Mouse (Mus musculus) forebrain, embryonic 16.5 days (tissue): Measurements from ENCODE around the gene Coro7. TPM values are rescaled to one million over a fixed set of nuclear protein-coding genes. Genes with fewer than 3 reads are reported as not detected.

ENCODE experiments used
- ATAC-seq: fragments of 200-750 bp; cut with Nextera tagmentation; 2 replicates; pipeline ENCODE4 v1.8.0; 2017; ENCODE audit warnings: mild to moderate bottlenecking, moderate library complexity
- H3K27ac ChIP-seq: fragments of 300-500 bp; sonication (generic); 2 replicates; pipeline ENCODE4 v1.5.1; 2014; ENCODE audit warnings: low read length, control low read depth
- H3K27me3 ChIP-seq: fragments of 300-500 bp; sonication (generic); replicated peaks from 2 replicates; pipeline ENCODE4 v1.6.1; 2014; ENCODE audit warnings: low read length; ENCODE audit not compliant: control insufficient read depth, insufficient read depth
- H3K36me3 ChIP-seq: fragments of 300-500 bp; sonication (generic); 2 replicates; pipeline ENCODE4 v1.6.1; 2014; ENCODE audit not compliant: control insufficient read depth, insufficient read depth
- H3K4me1 ChIP-seq: fragments of 300-500 bp; sonication (generic); replicated peaks from 2 replicates; pipeline ENCODE4 v1.6.1; 2014; ENCODE audit warnings: low read length; ENCODE audit not compliant: control insufficient read depth, insufficient read depth
- H3K4me2 ChIP-seq: fragments of 300-500 bp; sonication (generic); 2 replicates; pipeline ENCODE4 v1.6.1; 2014; ENCODE audit warnings: mild to moderate bottlenecking, low read length, control low read depth
- H3K4me3 ChIP-seq: fragments of 300-500 bp; sonication (generic); replicated peaks from 2 replicates; pipeline ENCODE4 v1.5.1; 2014; ENCODE audit warnings: mild to moderate bottlenecking, low read length, control low read depth
- H3K9ac ChIP-seq: fragments of 300-500 bp; sonication (generic); replicated peaks from 2 replicates; pipeline ENCODE4 v1.6.1; 2014; ENCODE audit warnings: low read depth, low read length, control low read depth
- H3K9me3 ChIP-seq: fragments of 300-500 bp; sonication (generic); 2 replicates; pipeline ENCODE4 v1.6.1; 2016; ENCODE audit warnings: low read length; ENCODE audit not compliant: control insufficient read depth
- whole genome bisulfite sequencing: fragments of 180-500 bp; shearing (Covaris S2); extraction: QIAGEN DNeasy Blood & Tissue Kit; methylation state at CpG from one replicate; pipeline ENCODE4 v1.1.7; 2014; 5-methylcytosine and 5-hydroxymethylcytosine counted together
- polyA plus RNA-seq: library from polyadenylated mRNA; unstranded; fragments of >200 nt; fragmentation: Nextera tagmentation; extraction: Ambion mirVana; gene quantifications from 2 replicates; pipeline ENCODE4 v1.2.1, GENCODE M21; 2015

The Coro7 gene
- polyA plus RNA-seq, 1 experiment from 2014 or later, result 32.6 TPM

- WGBS, result 52% methylated on average over 7 of the region's 7 CpGs
- H3K4me3 ChIP-seq, result no peak overlapping the region
- no peaks in the 10 kb centered on the region for H3K9me3 ChIP-seq
- no peaks in the 10 kb centered on the region for H3K36me3 ChIP-seq
- H3K9ac ChIP-seq, result 0 out of 2 replicates have a peak overlapping the region, but pooled peaks have one; percentile 20
- no peak for ATAC-seq
- H3K27ac ChIP-seq, result 0 out of 2 replicates have a peak overlapping the region, but pooled peaks have one; percentile 45
- H3K4me2 ChIP-seq, result peak overlapping the region; percentile 91; the same call in 1 of the 2 replicates
- peaks cover 61% of the 10 kb centered on the region for H3K4me1 ChIP-seq
- no peaks in the 10 kb centered on the region for H3K27me3 ChIP-seq
These were observed 82.3 kb downstream of the Coro7 start for GRCm38 (mm10) chr16:4597296-4597695.

- no peaks in the 10 kb centered on the region for H3K27me3 ChIP-seq
- 0 out of 2 replicates have a peak overlapping the region, but pooled peaks have one; percentile 45 for H3K27ac ChIP-seq
- no peaks in the 10 kb centered on the region for H3K9me3 ChIP-seq
- no peak for ATAC-seq
- no peak overlapping the region for H3K4me3 ChIP-seq
- WGBS, result 27% methylated on average over 2 of the region's 2 CpGs
- H3K4me1 ChIP-seq, result peaks cover 57% of the 10 kb centered on the region
- 0 out of 2 replicates have a peak overlapping the region, but pooled peaks have one; percentile 20 for H3K9ac ChIP-seq
- peak overlapping the region; percentile 91; the same call in 1 of the 2 replicates for H3K4me2 ChIP-seq
- no peaks in the 10 kb centered on the region for H3K36me3 ChIP-seq
These were observed 82.7 kb downstream of the Coro7 start for GRCm38 (mm10) chr16:4596836-4597235.

DNA sequence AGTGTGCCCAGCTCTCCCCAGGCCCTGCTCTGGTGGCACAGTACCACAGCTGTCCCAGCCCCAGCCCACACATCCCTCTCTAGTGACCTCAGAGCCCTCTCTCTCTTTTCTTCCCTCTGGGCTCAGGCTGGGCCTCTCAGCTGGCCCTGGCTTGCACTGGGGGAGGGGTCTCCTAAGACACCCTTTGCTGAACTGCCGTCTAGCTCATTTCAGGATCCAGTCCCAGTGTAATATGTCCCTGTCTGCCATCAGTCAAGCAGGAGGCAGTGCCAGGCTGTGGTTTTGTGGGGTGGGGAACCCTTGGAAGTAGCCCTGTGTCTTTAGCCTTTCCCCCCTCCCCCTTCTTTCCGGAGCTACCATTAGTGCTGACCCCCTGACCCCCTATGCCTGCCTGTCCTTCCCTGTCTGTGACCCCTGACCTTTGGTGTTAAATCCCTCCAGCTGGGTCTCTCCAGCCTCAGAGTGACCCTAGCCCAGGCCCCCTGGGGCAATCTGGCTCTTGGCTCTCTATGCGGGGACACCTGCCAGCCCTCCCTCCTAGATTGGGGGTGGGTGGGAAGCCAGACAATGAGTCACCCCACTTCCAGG, 83.3 kb downstream of the Coro7 start:
- peak overlapping the region; percentile 83 for H3K9ac ChIP-seq
- no peaks in the 10 kb centered on the region for H3K36me3 ChIP-seq
- H3K27ac ChIP-seq, result peak overlapping the region; percentile 61; the same call in 1 of the 2 replicates
- H3K27me3 ChIP-seq, result no peaks in the 10 kb centered on the region
- 0 out of 2 replicates have a peak, but pooled peaks have one; percentile 5 for ATAC-seq
- H3K9me3 ChIP-seq, result no peaks in the 10 kb centered on the region
- H3K4me2 ChIP-seq, result peak overlapping the region; percentile 91
- H3K4me1 ChIP-seq, result peaks cover 57% of the 10 kb centered on the region
- H3K4me3 ChIP-seq, result peak overlapping the region; percentile 57
- WGBS, result 7% methylated on average over 3 of the region's 3 CpGs

- no peak for ATAC-seq
- Histone ChIP-seq H3K9me3 (no peaks in the 10 kb centered on the region), H3K27ac (peak overlapping the region; percentile 91), H3K4me1 (peaks cover 57% of the 10 kb centered on the region), H3K27me3 (no peaks in the 10 kb centered on the region), H3K4me2 (peak overlapping the region; percentile 91), H3K36me3 (no peaks in the 10 kb centered on the region; the same call in 1 of the 2 replicates), H3K9ac (peak overlapping the region; percentile 83), H3K4me3 (peak overlapping the region; percentile 57)
- WGBS, result 0% methylated on average over 5 of the region's 5 CpGs
These were observed 84.0 kb downstream of the Coro7 start for GRCm38 (mm10) chr16:4595527-4595963.

GRCm38 (mm10) chr16:4594814-4595526, 84.6 kb downstream of the Coro7 start:
- peak overlapping the region; percentile 83 for H3K9ac ChIP-seq
- peak; percentile 54 for ATAC-seq
- H3K36me3 ChIP-seq, result no peaks in the 10 kb centered on the region; the same call in 1 of the 2 replicates
- peaks cover 57% of the 10 kb centered on the region for H3K4me1 ChIP-seq
- H3K4me2 ChIP-seq, result peak overlapping the region; percentile 91
- 0% methylated on average over 43 of the region's 52 CpGs for WGBS
- H3K9me3 ChIP-seq, result no peaks in the 10 kb centered on the region
- H3K4me3 ChIP-seq, result peak overlapping the region; percentile 57
- H3K27ac ChIP-seq, result peak overlapping the region; percentile 91
- H3K27me3 ChIP-seq, result no peaks in the 10 kb centered on the region

DNA sequence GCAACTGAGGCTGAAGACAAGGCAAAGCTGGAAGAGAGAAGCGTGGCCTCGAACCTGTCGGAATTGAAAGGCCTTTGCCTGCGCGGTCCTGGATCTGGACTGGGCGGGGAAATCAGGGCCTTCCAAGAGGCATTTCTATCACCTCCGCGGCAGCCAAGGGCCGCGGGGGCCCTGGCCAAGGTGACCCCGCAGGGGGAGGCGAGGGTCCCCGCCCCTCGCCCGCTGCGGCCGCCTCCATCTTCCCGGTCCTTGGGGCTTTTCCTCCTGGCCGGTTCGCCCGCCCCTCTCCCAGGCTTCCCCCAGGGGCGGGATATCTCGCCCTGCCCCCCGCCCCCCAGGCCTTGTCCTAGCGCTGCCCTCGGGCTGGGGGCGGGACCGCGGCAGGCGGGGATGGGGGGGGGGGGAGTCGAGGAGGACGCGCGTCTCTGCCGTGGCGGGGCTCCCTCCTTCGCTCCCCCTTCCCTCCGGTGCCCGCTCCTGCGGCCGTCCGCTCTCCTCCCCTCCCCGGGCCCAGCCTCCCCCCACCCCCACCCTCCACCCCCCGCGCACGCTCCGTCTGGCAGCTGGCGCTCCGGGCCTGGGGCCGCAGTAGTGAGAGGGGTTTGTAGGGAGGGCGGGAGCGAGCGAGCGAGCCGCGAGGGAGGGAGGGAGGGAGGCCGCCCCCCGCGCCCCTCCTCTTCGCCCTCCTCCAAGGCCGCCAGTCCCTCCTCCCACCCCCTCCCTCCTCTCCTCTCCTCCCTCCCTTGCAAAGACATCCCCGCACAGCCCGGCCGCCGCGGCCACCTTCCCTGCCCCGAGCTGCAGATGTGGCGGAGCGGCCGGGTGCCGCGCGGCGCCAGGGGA, 85.4 kb downstream of the Coro7 start, which contains the start of gene Glis2:
Gene Glis2, plus strand, starts transcription at position 743 of the 843 bp plus-strand sequence.
- H3K4me1 ChIP-seq, result peaks cover 56% of the 10 kb centered on the region
- peak within 1 kb of the TSS; percentile 91 for H3K4me2 ChIP-seq
- no peaks in the 10 kb centered on the region; the same call in 1 of the 2 replicates for H3K36me3 ChIP-seq
- H3K27me3 ChIP-seq, result no peaks in the 10 kb centered on the region
- peak within 1 kb of the TSS; percentile 91 for H3K27ac ChIP-seq
- ATAC-seq, result peak; percentile 81
- H3K4me3 ChIP-seq, result peak within 1 kb of the TSS; percentile 57
- no peaks in the 10 kb centered on the region for H3K9me3 ChIP-seq
- 2% methylated on average over 21 of the region's 74 CpGs for WGBS
- peak within 1 kb of the TSS; percentile 83 for H3K9ac ChIP-seq

GRCm38 (mm10) chr16:4592909-4593875, 86.4 kb downstream of the Coro7 start:
- H3K4me1 ChIP-seq, result peaks cover 46% of the 10 kb centered on the region
- H3K27ac ChIP-seq, result peak overlapping the region; percentile 91
- H3K9ac ChIP-seq, result peak overlapping the region; percentile 83
- peak overlapping the region; percentile 91 for H3K4me2 ChIP-seq
- 12% methylated on average over 32 of the region's 32 CpGs for WGBS
- no peaks in the 10 kb centered on the region; the same call in 1 of the 2 replicates for H3K36me3 ChIP-seq
- H3K4me3 ChIP-seq, result peak overlapping the region; percentile 57
- ATAC-seq, result peak; percentile 9; the same call in 1 of the 2 replicates
- H3K27me3 ChIP-seq, result no peaks in the 10 kb centered on the region
- no peaks in the 10 kb centered on the region for H3K9me3 ChIP-seq

DNA sequence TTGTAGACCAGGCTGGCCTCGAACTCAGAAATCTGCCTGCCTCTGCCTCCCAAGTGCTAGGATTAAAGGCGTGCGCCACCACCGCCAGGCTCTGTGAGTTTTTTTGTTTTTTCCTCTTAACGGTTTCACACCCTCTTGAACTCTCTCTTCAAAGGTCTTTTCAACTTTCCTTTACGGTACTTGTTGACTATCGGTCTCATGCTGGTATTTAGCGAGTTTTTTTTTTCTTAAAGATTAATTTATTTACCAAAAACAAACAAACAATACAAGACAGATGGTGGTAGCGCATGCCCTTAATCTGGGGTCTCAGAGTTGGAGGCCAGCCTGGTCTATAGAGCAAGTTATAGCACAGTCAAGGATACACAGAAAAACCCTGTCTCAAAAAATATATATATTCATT, 89.3 kb downstream of the Coro7 start:
- Histone ChIP-seq H3K4me1 (peaks cover 32% of the 10 kb centered on the region), H3K27me3 (no peaks in the 10 kb centered on the region), H3K4me2 (no peak overlapping the region), H3K9me3 (no peaks in the 10 kb centered on the region), H3K27ac (no peak overlapping the region), H3K9ac (no peak overlapping the region), H3K36me3 (no peaks in the 10 kb centered on the region; the same call in 1 of the 2 replicates), H3K4me3 (no peak overlapping the region)
- ATAC-seq, result no peak
- 94% methylated on average over 9 of the region's 9 CpGs for WGBS
